Mouse (Mus musculus): ENCODE results near the gene Clpb. TPM values are rescaled to one million over a fixed set of nuclear protein-coding genes. Genes with fewer than 3 reads are reported as not detected.

The Clpb gene
- polyA plus RNA-seq, 1 experiment from 2014 or later, result 45.8 TPM

DNA sequence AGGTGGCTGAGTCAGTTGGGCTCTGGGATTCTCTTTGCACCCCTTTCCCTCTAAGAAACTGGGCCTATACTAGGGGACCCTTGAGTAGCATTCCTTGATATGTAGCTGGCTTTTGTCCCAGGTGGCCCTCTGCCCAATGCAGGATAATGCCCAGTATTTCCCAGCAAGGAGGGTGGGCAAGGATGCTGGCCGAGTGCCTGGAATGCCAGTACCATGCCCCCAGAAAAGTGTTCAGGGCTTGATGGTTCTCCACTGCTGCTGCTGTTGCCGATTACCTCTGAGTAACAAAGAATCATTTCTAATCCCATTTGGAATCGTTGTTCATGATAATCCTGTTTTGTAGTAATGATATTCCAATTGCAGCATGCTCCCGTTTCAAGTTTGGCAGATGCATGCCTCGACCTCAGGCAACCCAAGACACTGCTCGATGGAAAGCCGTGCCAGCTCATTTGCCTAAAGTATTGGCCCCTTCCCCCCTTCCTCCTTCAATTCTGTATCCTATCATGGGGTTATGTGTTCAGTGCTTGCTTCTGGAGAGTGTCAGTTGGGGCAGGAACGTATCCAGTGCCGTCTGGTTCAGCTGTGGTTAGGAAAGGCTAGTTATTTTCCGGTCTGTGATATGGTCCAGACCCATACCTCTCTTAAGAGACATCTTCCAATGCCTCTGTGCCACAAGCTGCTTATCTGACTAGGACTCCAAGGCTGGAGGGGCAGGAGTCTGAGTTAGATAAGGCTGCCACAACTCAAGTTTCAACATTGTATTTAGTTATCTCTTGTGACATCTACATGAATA, 33.7 kb downstream of the Clpb start:
- ATAC-seq (ENCODE audit: insufficient number of reproducible peaks, insufficient read depth, low FRiP score, low TSS enrichment, low read depth), result no peak
- Histone ChIP-seq H3K9me3 (no peaks in the 10 kb centered on the region), H3K36me3 (no peaks in the 10 kb centered on the region; the same call in 1 of the 2 replicates), H3K27ac (no peak overlapping the region), H3K27me3 (no peaks in the 10 kb centered on the region), H3K4me3 (no peak overlapping the region), H3K9ac (no peak overlapping the region), H3K4me2 (no peak overlapping the region), H3K4me1 (0 out of 2 replicates have a peak, but pooled peaks cover 6% of the 10 kb centered on the region)
- 71% methylated on average over 10 of the region's 10 CpGs for WGBS

DNA sequence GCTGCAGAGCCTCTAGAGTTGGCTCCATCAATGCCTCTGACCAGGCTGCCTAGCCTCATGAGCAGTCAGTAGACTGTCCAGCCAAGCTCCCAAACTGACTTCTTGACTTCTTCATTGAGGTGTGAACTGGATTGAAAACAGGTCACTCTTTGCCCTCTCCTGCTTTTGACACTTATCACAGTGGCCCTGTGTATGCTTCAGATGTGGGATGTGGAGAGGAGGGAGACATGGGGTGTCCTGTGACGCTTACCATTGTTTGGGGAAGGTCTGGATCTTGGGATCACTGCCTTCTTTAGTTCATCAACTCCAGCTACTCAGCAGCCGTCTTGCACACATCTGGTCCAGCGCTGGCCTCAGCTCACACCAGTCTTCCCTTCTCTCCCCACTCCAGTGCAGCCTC, 36.9 kb downstream of the Clpb start:
- H3K36me3 ChIP-seq, result no peaks in the 10 kb centered on the region
- no peak for ATAC-seq (ENCODE audit: insufficient number of reproducible peaks, insufficient read depth, low FRiP score, low TSS enrichment, low read depth)
- no peak overlapping the region for H3K4me2 ChIP-seq
- H3K4me3 ChIP-seq, result no peak overlapping the region
- no peak overlapping the region for H3K27ac ChIP-seq
- no peak overlapping the region for H3K9ac ChIP-seq
- H3K9me3 ChIP-seq, result no peaks in the 10 kb centered on the region
- 53% methylated on average over 3 of the region's 3 CpGs for WGBS
- 0 out of 2 replicates have a peak, but pooled peaks cover 6% of the 10 kb centered on the region for H3K4me1 ChIP-seq
- no peaks in the 10 kb centered on the region for H3K27me3 ChIP-seq

DNA sequence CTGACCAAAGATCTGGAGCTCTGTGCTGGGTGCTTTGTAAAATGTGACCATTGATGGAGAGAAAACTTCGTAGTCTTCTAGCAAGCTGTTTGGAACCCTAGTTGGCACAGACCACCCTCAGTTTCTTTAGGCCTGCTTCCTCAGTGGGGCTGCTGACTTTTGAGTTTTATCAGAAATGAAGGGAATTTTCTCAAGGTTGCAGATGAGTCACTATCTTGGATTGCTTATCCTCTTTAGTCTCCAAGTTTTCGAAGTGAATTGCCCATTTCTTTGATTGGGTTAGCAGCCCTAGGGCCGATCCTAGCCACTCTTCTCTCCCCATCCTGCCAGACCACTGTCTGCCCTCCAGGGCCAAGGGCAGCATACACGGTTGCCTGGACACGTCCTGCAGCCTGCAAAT, 39.3 kb downstream of the Clpb start:
- Histone ChIP-seq H3K27me3 (no peaks in the 10 kb centered on the region), H3K4me3 (no peak overlapping the region), H3K4me1 (0 out of 2 replicates have a peak, but pooled peaks cover 6% of the 10 kb centered on the region), H3K9me3 (no peaks in the 10 kb centered on the region), H3K27ac (no peak overlapping the region), H3K36me3 (peaks cover 7% of the 10 kb centered on the region), H3K4me2 (no peak overlapping the region), H3K9ac (no peak overlapping the region)
- no peak for ATAC-seq (ENCODE audit: insufficient number of reproducible peaks, insufficient read depth, low FRiP score, low TSS enrichment, low read depth)
- WGBS, result 41% methylated on average over 5 of the region's 5 CpGs

DNA sequence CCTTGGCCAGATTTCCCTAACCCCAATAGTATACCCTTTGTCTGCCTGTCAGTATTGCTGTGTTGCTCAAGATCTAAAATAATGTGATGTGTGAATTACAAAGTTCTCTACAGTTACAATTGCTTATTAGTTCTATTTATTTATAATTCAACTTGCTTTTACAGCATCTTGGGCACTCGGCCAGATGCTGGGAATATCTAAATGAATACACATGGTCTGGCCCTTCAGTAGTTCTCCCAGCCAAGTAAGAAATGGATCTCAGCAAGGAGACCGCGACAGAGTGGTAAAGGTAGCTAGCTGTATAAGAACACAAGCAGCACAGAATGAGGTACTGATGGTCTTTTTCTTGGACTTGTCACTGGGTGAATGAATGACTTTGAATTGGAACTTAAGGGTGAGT, 46.2 kb downstream of the Clpb start:
- H3K36me3 ChIP-seq, result peaks cover 9% of the 10 kb centered on the region
- H3K9ac ChIP-seq, result no peak overlapping the region
- H3K27ac ChIP-seq, result no peak overlapping the region
- no peak overlapping the region for H3K4me2 ChIP-seq
- WGBS, result 74% methylated on average over 3 of the region's 3 CpGs
- no peaks in the 10 kb centered on the region for H3K9me3 ChIP-seq
- 0 out of 2 replicates have a peak, but pooled peaks cover 4% of the 10 kb centered on the region for H3K4me1 ChIP-seq
- ATAC-seq (ENCODE audit: insufficient number of reproducible peaks, insufficient read depth, low FRiP score, low TSS enrichment, low read depth), result no peak
- no peaks in the 10 kb centered on the region for H3K27me3 ChIP-seq
- H3K4me3 ChIP-seq, result no peak overlapping the region

DNA sequence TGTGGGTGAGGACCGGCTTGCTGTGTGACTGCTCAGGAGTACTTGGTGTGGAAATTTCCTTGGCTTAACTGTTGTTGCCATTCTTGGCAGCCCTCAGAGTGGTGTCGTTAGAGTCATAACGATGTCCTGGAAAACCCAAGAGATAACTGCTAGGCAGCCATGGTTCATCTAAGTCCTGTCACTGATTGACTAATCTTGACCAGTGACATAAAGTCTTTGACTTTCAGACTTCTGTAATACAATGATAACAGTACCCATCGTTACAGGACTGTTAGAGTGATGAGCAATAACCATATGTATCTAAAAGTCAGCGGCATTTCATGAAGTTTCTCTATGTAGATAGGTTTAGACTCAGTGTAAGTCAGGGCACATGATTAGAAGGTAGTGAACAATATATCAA, 46.8 kb downstream of the Clpb start:
- H3K27me3 ChIP-seq, result no peaks in the 10 kb centered on the region
- no peak for ATAC-seq (ENCODE audit: insufficient number of reproducible peaks, insufficient read depth, low FRiP score, low TSS enrichment, low read depth)
- peaks cover 9% of the 10 kb centered on the region for H3K36me3 ChIP-seq
- no peaks in the 10 kb centered on the region for H3K9me3 ChIP-seq
- H3K4me1 ChIP-seq, result 0 out of 2 replicates have a peak, but pooled peaks cover 4% of the 10 kb centered on the region
- H3K9ac ChIP-seq, result no peak overlapping the region
- 93% methylated on average over 5 of the region's 5 CpGs for WGBS
- H3K4me2 ChIP-seq, result no peak overlapping the region
- no peak overlapping the region for H3K4me3 ChIP-seq
- no peak overlapping the region for H3K27ac ChIP-seq

DNA sequence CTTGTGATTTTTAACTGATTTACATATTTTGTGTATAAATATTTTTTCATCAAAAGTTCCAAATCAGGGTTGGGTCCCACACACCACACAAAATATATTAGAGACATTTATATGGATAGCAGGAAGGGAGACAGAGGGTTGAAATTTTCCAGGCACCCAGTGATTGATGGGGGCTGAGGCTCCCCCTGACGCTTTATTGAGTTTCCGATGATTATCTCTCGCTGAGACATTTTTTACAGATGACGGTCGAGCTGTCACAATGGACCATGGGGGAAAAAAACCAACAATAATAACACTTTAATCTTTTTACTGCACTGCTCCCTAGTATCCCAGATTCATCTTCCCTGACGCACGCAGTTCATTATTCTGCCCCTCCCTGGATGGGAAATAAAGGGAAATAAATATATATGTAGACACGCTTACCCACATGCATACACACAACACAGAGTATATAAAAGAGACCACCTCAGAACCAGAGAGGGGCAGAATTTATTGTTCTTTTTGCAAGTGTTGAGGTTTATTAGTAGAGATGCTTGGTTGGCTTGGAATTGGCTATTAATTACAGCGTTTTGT, 50.5 kb downstream of the Clpb start:
- Histone ChIP-seq H3K9me3 (no peaks in the 10 kb centered on the region), H3K27me3 (no peaks in the 10 kb centered on the region), H3K36me3 (no peaks in the 10 kb centered on the region), H3K9ac (no peak overlapping the region), H3K27ac (no peak overlapping the region), H3K4me2 (no peak overlapping the region), H3K4me1 (0 out of 2 replicates have a peak, but pooled peaks cover 4% of the 10 kb centered on the region), H3K4me3 (no peak overlapping the region)
- 86% methylated on average over 9 of the region's 9 CpGs for WGBS
- ATAC-seq (ENCODE audit: insufficient number of reproducible peaks, insufficient read depth, low FRiP score, low TSS enrichment, low read depth), result no peak

DNA sequence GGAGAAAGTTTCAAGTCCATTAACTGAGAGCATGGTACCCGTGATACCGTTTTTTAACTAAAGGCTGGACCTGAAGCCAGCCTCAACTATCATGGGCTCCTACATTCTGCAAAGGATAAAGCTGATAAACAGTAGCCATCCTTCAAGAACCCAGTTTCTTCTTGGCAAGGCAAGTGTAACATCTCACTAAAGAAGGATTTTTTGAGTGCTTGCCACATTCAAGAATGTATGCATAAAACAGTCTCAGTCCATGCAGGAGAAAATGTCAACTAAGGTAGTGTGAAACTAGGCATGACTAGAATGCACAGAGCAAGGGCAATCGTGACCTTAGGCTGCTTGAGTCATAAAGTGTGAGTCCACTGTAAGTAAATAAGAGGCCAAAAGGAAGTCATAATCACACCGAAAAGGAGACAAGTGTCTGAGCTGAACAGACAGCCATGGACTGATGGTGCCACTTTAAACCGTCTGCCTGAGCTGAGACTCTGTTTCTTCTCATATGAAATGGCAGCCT, 51.7 kb downstream of the Clpb start:
- Histone ChIP-seq H3K4me3 (no peak overlapping the region), H3K4me2 (no peak overlapping the region), H3K27me3 (no peaks in the 10 kb centered on the region), H3K4me1 (no peaks in the 10 kb centered on the region), H3K9me3 (no peaks in the 10 kb centered on the region), H3K9ac (no peak overlapping the region), H3K27ac (no peak overlapping the region), H3K36me3 (no peaks in the 10 kb centered on the region)
- ATAC-seq (ENCODE audit: insufficient number of reproducible peaks, insufficient read depth, low FRiP score, low TSS enrichment, low read depth), result no peak
- WGBS, result 86% methylated on average over 5 of the region's 5 CpGs

DNA sequence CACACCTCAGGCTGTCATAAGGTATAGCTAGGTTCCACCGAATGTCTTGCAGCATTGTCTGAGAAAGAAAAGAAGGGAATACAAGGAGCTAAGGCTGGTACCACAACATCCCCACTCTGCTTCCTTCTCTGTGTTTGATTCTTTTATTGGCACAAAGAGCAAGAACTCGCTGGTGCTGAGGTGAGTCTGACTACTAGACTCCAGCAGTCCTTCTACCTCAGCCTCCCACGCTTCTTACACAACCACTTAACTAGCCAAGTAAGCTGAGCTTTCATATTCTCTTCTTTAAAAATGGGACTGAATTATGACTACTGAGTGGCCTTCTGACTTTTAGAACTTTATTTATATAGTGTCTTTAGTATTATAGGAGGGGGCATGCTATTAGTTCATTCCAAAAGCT, 56.9 kb downstream of the Clpb start:
- H3K4me1 ChIP-seq, result no peaks in the 10 kb centered on the region
- WGBS, result 86% methylated on average over 3 of the region's 3 CpGs
- H3K27me3 ChIP-seq, result no peaks in the 10 kb centered on the region
- ATAC-seq (ENCODE audit: insufficient number of reproducible peaks, insufficient read depth, low FRiP score, low TSS enrichment, low read depth), result no peak
- no peak overlapping the region for H3K9ac ChIP-seq
- H3K4me3 ChIP-seq, result no peak overlapping the region
- H3K4me2 ChIP-seq, result no peak overlapping the region
- H3K36me3 ChIP-seq, result 0 out of 2 replicates have a peak, but pooled peaks cover 8% of the 10 kb centered on the region
- H3K27ac ChIP-seq, result no peak overlapping the region
- H3K9me3 ChIP-seq, result no peaks in the 10 kb centered on the region

DNA sequence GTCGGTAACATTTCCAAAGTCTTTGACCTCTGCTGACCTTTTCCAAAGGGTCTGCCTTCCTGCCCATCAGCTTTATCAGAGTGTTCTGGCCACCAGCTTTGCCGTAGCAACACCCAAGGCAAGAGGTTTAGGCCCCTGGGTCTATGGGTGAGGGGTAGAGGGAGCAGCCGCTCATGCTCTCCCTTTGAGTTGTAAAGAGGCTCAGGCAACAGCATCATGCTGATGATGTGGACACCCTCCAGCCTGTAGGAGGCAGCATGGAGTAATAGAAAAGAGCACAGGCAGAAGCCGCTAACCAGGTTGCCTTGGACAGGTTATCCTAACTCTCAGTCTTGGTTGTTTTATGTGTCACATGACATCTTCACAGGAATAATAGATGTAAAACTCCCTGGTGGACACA, 61.6 kb downstream of the Clpb start:
- Histone ChIP-seq H3K4me3 (no peak overlapping the region), H3K9ac (no peak overlapping the region), H3K27me3 (no peaks in the 10 kb centered on the region), H3K4me1 (no peaks in the 10 kb centered on the region), H3K4me2 (no peak overlapping the region), H3K27ac (no peak overlapping the region), H3K36me3 (peaks cover 13% of the 10 kb centered on the region; the same call in 1 of the 2 replicates), H3K9me3 (no peaks in the 10 kb centered on the region)
- WGBS, result 40% methylated on average over 4 of the region's 4 CpGs
- ATAC-seq (ENCODE audit: insufficient number of reproducible peaks, insufficient read depth, low FRiP score, low TSS enrichment, low read depth), result no peak

DNA sequence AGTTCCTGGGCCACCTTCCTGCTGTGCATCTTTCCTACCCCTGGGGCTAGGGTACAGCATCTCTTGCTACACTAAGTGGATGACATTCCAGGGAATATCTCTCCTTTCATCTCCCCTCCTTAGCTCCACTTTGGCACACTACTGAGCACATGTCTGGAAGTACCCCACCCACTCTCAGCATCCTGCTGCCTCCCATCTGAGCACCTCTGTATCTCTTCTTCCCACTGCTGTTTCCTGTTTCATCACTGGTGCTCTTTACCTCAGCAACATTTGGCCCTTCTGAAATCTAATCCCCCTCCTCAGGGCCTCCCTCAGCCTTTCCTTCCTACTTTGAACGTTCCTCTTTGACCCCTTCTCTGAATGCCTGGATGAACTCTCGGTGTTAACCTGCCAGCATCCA, 63.5 kb downstream of the Clpb start:
- H3K27ac ChIP-seq, result no peak overlapping the region
- no peak overlapping the region for H3K4me3 ChIP-seq
- no peaks in the 10 kb centered on the region for H3K4me1 ChIP-seq
- no peaks in the 10 kb centered on the region for H3K27me3 ChIP-seq
- 9% methylated on average over 2 of the region's 2 CpGs for WGBS
- H3K36me3 ChIP-seq, result peaks cover 13% of the 10 kb centered on the region; the same call in 1 of the 2 replicates
- ATAC-seq (ENCODE audit: insufficient number of reproducible peaks, insufficient read depth, low FRiP score, low TSS enrichment, low read depth), result no peak
- H3K9me3 ChIP-seq, result no peaks in the 10 kb centered on the region
- H3K4me2 ChIP-seq, result no peak overlapping the region
- H3K9ac ChIP-seq, result no peak overlapping the region

DNA sequence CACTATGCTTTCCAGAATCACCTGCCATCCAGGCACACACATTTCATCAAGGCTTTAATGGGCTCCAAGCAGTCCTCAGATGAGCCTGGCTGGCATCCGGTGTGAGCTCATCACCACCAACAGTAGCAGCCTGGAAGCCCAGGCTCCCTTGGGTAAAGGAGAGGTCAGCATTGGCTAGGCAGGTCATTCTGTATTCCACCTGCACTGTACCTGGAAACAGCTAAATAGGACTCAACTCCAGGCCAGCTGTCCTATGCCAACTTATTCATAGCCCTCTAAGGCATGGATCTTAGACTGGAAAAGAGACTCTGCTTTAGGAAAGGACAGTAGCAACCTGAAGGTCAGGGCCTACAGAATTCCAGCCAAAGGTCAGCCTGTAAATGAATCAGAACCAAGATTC, 68.7 kb downstream of the Clpb start:
- 83% methylated on average over 1 of the region's 1 CpGs for WGBS
- Histone ChIP-seq H3K27ac (no peak overlapping the region), H3K4me1 (no peaks in the 10 kb centered on the region), H3K36me3 (peaks cover 5% of the 10 kb centered on the region), H3K9me3 (no peaks in the 10 kb centered on the region), H3K4me3 (no peak overlapping the region), H3K27me3 (no peaks in the 10 kb centered on the region), H3K9ac (no peak overlapping the region), H3K4me2 (no peak overlapping the region)
- no peak for ATAC-seq (ENCODE audit: insufficient number of reproducible peaks, insufficient read depth, low FRiP score, low TSS enrichment, low read depth)

DNA sequence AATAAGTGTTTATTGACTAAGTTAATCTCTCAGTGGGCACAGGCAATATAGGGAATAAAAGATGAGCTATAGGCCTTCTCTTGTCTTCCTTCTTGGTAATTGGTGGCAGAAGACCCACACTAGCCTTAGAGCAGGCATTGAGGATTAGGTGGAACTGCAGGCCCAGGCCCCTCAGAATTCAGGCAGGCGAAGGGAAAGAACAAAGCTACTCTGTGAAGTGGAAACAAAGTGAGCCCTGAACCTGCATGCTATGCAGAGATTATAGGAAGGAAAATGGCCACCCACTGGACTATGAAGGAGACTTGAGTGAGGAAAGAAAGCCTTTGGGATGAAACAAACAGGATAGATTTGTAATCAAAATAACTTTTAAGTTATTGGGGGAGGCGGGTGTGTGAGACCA, 69.6 kb downstream of the Clpb start:
- no peak overlapping the region for H3K4me2 ChIP-seq
- no peak overlapping the region for H3K4me3 ChIP-seq
- no peaks in the 10 kb centered on the region; the same call in 1 of the 2 replicates for H3K36me3 ChIP-seq
- no peak for ATAC-seq (ENCODE audit: insufficient number of reproducible peaks, insufficient read depth, low FRiP score, low TSS enrichment, low read depth)
- no peaks in the 10 kb centered on the region for H3K9me3 ChIP-seq
- no peaks in the 10 kb centered on the region for H3K27me3 ChIP-seq
- no peaks in the 10 kb centered on the region for H3K4me1 ChIP-seq
- no peak overlapping the region for H3K9ac ChIP-seq
- 76% methylated on average over 2 of the region's 2 CpGs for WGBS
- H3K27ac ChIP-seq, result no peak overlapping the region
